Mouse (Mus musculus): Measurements from ENCODE around the gene Cited2.

The Cited2 gene

DNA sequence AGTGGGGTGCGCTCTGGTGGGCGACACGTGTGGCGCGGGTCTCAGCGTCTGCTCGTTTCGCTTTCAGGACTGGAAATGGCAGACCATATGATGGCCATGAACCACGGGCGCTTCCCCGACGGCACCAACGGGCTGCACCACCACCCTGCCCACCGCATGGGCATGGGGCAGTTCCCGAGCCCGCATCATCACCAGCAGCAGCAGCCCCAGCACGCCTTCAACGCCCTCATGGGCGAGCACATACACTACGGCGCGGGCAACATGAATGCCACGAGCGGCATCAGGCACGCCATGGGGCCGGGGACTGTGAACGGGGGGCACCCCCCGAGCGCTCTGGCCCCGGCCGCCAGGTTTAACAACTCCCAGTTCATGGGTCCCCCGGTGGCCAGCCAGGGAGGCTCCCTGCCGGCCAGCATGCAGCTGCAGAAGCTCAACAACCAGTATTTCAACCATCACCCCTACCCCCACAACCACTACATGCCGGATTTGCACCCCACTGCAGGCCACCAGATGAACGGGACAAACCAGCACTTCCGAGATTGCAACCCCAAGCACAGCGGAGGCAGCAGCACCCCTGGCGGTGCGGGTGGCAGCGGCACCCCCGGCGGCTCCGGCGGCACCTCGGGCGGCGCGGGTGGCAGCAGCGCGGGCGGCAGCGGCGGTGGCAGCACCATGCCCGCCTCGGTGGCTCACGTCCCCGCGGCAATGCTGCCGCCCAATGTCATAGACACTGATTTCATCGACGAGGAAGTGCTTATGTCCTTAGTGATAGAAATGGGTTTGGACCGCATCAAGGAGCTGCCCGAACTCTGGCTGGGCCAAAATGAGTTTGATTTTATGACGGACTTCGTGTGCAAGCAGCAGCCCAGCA, 1.1 kb downstream of the Cited2 start:
- peak; percentile 25 for DNase-seq (ENCODE audit: low read depth)

DNA sequence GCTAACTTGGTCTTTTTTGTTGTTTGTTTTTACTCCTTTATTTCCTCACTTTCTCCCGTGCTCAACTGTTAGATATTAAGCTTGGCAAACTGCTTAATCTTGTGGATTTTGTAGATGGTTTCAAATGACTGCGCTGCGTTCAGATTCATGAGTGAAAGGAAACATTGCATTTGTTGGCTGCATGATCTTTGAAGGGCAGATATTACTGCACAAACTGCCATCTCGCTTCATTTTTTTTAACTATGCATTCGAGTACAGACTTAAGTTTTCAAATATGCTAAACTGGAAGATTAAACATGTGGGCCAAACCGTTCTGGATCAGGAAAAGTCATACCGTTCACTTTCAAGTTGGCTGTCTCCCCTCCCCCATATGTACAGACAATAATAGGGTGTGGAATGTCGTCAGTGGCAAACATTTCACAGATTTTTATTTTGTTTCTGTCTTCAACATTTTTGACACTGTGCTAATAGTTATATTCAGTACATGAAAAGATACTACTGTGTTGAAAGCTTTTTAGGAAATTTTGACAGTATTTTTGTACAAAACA, 2.1 kb downstream of the Cited2 start:
- no peak for DNase-seq (ENCODE audit: low read depth)

DNA sequence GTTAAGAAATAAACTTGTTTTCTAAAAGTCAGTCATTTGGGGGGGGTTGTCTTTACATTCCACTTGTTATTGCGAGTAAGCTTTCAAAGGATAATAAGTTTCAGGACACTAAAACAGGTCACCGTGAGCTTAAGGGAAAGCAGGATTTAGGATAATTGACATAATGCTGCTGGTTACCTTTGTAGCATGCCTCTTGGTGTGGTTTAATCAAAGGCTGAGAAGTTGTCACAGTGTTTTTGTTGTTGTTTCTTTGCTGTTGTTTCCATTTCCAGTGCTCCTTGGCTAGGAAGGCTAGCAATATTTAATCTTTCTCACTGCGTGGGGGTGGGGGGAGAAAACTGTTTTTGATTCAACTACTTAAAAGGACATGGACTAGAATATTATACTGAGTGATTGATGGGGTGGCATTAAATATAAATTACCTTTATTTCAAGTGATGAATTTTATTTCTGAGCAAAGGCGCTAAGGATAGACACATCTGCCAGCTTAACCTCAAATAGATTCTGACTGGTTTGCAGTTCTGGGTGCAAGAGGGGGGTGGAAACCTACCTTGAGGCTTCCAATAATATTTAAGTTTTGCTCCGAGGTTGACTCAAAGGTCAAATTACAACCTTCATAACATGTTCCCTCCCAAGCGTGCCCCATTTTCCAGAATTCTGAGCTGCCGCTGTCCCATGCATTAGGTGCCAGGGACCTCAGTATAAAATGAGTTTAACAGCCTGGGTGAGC, 2.8 kb downstream of the Cited2 start:
- DNase-seq (ENCODE audit: low read depth) = no peak

DNA sequence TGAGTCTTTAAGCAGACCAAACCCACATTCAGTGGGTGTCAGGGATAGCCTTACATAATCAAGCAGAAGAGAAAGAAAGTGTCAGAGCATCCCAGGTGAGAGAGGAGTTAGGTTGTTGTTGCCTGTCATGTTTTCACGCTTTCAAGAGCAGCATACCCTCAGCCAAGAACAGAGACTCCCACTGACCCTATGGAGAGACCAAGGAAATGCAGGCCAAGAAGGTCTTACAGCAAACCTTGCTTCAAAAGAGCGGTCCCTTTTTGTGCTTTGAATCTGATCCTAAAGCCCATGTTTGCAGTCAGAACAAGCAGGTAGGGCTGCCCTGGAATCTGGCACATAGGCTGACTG, 3.3 kb downstream of the Cited2 start:
- DNase-seq (ENCODE audit: low read depth) = no peak

DNA sequence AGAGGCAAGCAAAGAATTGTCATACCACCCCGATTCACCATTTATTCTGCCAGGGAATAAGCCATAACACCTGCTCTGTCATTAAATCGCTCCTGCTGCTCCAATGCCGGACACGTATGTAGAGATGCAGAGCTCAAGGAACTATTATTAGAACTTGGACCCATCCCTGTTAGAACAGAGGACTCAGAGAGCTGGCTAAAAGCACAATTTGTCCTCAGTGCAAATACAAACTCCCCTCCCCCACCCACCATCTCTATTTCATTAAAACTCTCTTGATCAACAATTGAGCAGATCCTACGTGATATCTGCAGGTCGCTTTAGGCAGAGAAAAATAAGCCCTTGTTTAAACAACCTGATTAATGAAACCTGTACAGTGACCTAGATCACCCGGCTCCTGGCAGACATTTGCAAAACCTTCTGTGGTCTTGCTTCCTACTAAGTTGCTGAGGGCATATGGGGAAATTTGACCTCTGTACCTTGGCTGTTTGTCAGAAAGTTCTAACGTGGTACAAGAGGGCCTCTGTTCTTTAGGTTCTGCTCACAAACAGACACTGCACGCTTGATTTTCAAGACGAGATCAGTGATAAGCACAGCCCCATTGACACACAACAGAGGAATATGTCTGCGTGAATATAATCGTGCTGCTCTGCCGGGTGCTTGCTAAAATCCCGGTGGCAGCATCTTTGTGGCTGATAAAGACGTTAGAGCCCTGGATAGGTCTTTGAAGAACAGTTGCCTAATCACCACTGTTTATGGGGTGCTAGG, 4.3 kb downstream of the Cited2 start:
- DNase-seq (ENCODE audit: low read depth) = no peak

DNA sequence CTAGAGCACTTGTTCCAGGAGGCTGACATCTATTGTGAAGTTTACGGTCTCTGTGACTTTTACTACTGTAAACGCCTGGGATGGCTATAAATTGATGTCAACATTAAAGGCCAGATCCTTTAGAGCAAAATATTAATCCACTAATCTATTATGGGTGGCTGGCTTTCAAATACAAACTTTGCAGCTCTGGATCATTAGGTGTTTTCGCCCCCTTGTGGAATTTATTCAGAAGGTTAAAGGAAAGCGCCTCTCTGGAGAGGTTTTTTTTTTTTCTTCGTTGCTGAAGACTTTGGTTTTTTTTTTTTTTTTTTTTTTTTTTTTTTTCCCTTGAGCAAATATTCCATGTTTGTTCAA, 4.9 kb downstream of the Cited2 start:
- peak; percentile 43 for DNase-seq (ENCODE audit: low read depth)

DNA sequence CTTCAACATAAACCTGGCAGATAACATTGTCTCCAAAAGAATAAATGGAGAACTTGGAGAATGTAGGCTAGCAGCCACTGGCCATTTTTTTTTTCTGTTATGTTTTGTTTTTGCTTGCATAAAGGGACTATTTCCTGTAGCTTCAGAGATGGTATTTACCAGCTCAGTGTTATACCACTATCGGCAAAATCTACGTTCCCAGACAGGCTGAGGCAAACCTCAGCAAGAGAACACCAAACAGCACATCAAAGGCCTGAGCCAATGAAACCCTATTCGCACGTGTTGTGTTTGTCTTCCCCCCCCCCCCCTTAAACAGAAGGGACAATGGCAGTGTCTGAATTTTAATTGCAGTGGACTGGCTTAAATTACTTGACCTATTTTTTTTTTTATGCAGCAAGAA, 5.7 kb downstream of the Cited2 start:
- DNase-seq (ENCODE audit: low read depth) = no peak

DNA sequence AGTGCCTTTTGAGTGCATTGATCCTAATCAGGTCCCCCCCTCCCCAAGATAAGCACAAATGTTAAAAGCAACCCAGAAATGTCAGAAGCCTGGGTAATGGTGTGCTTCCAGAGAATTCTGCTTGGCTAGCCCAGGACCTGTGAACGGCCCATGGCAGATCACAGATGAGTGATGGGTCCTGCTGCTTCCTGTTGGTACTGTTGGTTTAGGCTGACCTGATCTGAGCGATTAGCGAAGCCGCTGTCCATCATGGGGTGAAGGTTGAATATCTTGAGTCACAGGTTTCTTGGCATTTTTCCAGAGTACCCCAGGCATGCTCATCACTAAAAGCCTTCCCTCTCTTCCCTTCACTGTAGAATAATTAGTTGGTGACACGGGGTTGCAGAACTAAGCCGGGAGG, 6.5 kb downstream of the Cited2 start:
- DNase-seq (ENCODE audit: low read depth) = no peak

DNA sequence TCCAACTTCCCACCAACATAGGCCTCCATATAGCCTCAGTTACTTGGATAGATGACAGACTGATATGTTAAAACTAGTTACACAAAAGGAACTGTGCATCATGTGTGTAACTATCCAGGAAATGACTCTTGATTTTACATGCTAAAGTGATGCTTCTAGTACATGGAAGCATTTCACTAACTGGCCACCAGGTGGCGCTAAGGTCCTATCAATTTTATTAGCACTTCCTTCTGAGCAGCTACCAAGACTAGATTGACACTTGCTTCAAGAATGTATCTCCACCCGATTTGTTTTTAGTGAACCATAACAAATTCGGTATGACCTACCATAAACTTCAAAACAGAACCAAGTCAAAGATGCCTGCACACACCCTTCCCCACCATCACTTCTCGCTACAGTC, 10.0 kb downstream of the Cited2 start:
- DNase-seq (ENCODE audit: low read depth) = peak; percentile 75

DNA sequence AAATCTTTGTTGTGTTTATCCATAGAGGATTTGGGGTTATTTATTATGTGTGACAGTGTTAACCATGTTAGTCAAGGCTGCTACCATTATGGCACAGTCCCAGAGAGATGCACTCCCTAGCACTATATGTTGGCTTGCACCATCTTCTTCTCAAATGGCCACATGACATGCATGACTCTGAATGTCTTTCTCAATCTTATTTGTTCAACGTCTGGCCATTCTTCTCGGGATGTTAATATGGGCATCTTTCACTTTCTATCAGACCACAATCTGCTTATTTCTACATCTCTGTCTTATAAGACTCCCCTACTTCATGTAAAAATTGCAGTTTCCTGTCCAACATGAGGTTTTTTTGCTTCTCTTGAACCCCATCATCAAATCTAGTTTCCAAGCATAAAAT, 19.6 kb downstream of the Cited2 start:
- no peak for DNase-seq (ENCODE audit: low read depth)

DNA sequence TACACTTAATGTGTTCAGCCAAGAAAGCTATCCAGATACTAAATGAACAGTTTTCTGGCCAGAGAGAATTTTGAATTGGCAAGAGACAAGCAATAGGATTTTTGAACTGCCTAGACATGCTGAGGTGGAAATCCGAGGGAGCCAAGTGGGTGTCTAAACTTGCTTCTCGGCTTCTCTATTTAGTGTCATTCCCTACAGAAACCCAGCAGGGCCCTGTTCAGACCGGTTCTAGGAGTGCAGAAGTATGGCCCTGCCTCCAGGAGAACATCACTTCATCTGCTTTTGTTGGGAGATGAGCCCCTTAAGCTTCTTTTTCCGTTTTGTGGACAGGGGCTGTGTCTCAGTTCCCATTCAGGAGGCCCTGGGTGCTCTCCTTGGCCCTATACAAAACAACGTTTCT, 29.5 kb downstream of the Cited2 start:
- DNase-seq (ENCODE audit: low read depth) = no peak

DNA sequence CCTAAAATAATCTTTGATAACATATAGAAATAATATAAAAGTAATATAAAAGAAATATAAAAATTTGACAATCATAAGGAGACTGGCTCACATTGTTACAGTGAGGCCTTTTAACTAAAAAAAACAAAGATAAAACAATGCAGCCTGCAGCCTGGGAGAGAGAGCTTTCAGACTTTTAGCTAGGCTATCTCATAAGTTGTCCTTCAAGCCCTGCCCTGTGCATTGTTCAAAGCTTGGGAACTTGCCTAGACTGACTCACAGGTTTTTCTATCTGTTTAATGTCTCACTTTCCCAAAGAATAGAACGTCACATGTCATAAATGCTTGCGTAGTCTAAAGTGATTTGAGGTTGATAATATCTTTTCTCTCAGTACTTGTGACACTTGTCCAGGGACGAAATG, 36.8 kb downstream of the Cited2 start:
- no peak for DNase-seq (ENCODE audit: low read depth)

DNA sequence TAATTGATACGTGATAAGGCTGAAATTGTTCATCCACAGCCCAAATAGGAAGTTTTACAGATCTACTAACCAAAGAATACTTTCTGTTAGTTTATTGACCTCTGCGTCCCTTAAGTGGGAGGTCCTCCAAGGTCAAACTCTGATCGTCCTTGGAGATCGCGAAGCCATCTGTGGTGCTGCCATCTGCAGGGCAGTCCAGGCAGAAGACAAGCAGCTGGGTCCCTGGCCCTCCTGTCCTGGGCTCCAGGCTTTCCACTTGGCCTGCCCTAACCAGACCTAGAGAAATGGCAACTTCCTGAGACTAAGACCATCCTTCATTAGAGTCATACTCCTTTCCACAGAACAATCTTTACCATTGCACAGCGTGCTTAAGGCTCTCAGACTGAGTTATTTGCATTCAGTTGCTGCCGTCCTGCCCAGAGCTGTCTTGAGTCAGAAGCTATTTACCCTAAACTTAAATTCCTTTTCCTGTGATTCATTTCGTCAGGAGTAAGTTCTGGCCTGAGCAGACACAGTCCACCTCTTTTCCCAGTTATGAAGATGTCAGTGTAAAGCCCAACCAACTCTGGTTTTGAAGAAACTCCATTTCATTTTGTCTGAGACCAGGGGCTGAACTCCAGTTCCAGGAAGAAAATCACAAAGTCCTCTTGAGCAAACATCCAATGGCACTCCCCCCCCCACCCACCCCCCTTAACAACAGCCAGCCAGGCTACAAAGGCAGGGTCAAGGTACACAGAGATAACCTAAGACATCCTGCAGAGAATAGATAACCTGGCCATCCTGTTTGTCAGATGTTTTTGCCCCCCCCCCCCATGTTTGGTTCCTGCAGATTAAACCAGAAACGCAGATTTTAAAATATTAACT, 38.0 kb downstream of the Cited2 start:
- DNase-seq (ENCODE audit: low read depth) = no peak

DNA sequence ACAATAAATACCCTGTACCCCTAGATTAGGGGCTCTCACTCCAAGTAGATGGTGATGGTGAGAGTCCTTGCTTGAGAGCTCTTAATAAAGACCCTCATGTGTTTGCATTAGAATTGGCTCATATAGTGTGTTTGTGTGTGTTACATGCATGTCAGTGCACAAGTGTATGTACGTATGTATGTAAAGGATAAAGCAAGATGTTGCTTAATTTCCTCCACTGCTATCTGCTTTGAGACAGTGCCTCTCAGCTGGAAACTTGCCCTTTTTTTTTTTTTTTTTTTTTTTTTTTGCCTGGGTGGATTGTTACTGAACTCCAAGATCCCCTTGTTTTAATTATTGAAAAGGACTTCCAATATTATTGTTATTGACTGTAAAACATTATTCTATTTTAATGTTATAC, 38.6 kb downstream of the Cited2 start:
- DNase-seq (ENCODE audit: low read depth) = no peak

DNA sequence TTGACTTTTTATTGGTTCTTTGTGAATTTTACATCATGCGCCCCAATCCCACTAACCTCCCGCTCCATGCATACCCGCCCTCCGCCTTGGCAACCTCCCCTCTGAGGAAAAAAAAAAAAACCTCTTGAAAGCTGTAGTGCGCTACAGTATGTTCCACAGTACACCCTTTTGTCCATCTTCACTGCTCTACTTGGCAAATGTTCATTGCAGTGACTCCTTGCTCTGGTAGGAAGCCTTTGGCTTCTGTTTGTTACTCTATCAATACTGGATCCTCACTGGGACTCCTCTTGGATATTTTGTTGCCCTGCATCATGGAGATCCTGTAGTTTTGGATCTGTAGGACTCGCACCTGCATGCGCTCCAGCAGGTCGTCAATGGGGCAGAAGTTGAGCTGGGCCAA, 39.9 kb downstream of the Cited2 start:
- DNase-seq (ENCODE audit: low read depth) = no peak

DNA sequence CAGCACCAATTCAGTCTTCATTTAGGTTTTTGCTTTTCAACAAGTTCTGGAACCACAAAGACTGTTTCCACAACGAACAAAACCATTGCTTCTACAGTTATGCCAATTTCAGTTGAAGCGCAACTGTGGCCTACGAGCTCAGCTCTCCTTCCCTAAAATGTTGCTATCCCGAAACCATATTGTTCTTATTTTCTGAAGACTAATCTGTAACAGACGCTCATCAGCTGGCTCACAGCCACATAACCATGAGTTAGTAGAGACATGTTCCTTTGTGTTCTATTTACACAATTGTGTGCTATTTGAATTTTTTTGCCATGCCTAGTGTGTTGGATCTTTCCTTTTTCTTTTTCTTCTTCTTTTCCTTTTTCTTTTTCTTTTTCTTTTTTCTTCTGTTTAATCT, 46.8 kb downstream of the Cited2 start:
- no peak for DNase-seq (ENCODE audit: low read depth)

DNA sequence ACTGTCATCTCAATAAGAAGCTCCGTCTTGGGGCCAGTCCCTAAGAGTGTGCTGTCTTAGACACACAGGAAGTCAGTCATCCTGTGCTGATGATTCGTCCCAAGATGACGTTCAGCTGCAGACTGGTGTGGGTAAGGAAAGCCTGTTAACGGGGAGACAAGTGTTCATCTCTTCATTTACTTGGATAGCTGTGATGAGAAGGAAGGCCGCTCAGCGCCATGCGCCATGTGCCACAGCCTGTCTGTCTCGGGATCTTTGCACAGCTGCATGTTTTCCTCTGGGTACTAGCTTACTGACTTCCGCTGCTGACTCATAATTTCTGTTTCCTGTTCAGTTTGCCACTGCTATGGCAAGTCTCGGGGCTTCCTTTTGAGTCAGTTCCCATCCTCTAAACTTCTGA, 49.3 kb downstream of the Cited2 start:
- DNase-seq (ENCODE audit: low read depth) = no peak

DNA sequence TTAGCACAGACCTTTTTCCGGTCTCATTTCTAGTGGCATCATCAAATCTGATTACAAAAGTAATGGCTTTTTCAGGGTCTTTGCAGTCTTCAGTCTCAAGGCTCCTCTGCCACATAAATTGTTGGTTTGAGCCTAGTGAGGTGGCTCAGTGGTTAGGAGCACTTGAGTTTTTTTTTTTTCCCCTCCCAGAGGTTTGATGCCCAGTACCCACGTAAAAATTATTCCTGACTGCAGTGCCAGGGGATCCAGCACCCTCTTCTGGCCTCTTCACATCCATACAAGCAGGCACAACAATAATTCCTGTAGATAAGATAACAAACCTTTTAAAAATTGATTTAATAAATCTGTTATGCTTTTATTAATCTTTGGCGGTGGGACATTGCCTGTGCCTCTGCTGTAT, 51.3 kb downstream of the Cited2 start:
- no peak for DNase-seq (ENCODE audit: low read depth)

DNA sequence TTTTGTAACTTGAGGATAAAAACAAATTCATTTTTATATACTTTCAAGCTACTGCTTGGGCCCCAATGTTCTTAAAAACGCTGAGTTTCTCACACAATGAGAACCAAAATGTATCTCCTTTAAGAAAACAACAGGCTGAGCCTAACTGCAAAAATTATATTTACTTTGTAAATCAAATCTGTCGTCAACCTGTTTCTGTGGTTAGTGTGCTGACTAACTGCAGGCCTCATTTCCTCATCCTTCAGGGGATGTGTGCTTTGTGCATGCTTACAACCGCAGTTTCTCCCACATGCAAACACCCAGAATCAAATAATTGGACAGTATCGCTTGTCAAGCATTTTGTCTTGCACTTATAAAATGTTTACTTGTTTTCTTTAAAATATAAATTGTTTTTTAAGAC, 52.1 kb downstream of the Cited2 start:
- DNase-seq (ENCODE audit: low read depth) = no peak

Data from c-Kit-positive CD71-negative TER-119-negative erythroid progenitor cells, embryonic 14.5 days (primary cell).